Mouse (Mus musculus): ENCODE measurements around the gene Supt5. TPM values are rescaled to one million over a fixed set of nuclear protein-coding genes. Genes with fewer than 3 reads are reported as not detected.
A peak's percentile ranks its signal among the peaks of the same experiment; 100 is the strongest.
"Not testable (repeated sequence)": the region's sequence is repeated elsewhere in the genome, so short reads cannot be mapped to it uniquely, and the experiment has no call there.

Supt5 gene
- polyA plus RNA-seq (2015; fragmentation: Nextera tagmentation; extraction: Ambion mirVana), result 84.4 and 91.8 TPM in 2 replicates

GRCm38 (mm10) chr7:28338108-28338998 lies at the start of gene Supt5:
Supt5 (minus strand) TSS chr7:28338746.
- WGBS, result under 1% methylated on average over 77 of the region's 77 CpGs
- Histone ChIP-seq H3K27me3 (ENCODE audit: control insufficient read depth, insufficient read depth, low read depth, low read length) (no peaks in the 10 kb centered on the region), H3K9ac (ENCODE audit: low read length) (peak within 1 kb of the TSS; percentile 99), H3K4me3 (ENCODE audit: low read length) (peak within 1 kb of the TSS; percentile 98), H3K4me1 (replicated peaks; ENCODE audit: control insufficient read depth, insufficient read depth, low read length) (peaks cover 10% of the 10 kb centered on the region), H3K27ac (ENCODE audit: low read length) (peak within 1 kb of the TSS; percentile 90), H3K9me3 (ENCODE audit: control insufficient read depth, low read length) (no peaks in the 10 kb centered on the region), H3K4me2 (ENCODE audit: low read depth, low read length) (peak within 1 kb of the TSS; percentile 83), H3K36me3 (ENCODE audit: control insufficient read depth, insufficient read depth, low read length) (no peaks in the 10 kb centered on the region; the same call in 1 of the 2 replicates)
- peak; percentile 98 for ATAC-seq (ENCODE audit: low read depth)

- H3K9ac ChIP-seq (ENCODE audit: low read length); H3K4me2 ChIP-seq (ENCODE audit: low read depth, low read length); H3K27me3 ChIP-seq (ENCODE audit: control insufficient read depth, insufficient read depth, low read depth, low read length); H3K9me3 ChIP-seq (ENCODE audit: control insufficient read depth, low read length); H3K4me3 ChIP-seq (ENCODE audit: low read length); ATAC-seq (ENCODE audit: low read depth); H3K27ac ChIP-seq (ENCODE audit: low read length): not testable (repeated sequence)
- 84% methylated on average over 7 of the region's 7 CpGs for WGBS
- peaks cover 17% of the 10 kb centered on the region for H3K36me3 ChIP-seq (ENCODE audit: control insufficient read depth, insufficient read depth, low read length)
- peaks cover 21% of the 10 kb centered on the region for H3K4me1 ChIP-seq (replicated peaks; ENCODE audit: control insufficient read depth, insufficient read depth, low read length)
Observed at GRCm38 (mm10) chr7:28387384-28387783, 48.8 kb upstream of the Supt5 start.

- Histone ChIP-seq H3K4me1 (replicated peaks; ENCODE audit: control insufficient read depth, insufficient read depth, low read length) (peaks cover 22% of the 10 kb centered on the region), H3K36me3 (ENCODE audit: control insufficient read depth, insufficient read depth, low read length) (peaks cover 17% of the 10 kb centered on the region)
- not testable (repeated sequence) for ATAC-seq (ENCODE audit: low read depth); H3K27ac ChIP-seq (ENCODE audit: low read length); H3K9me3 ChIP-seq (ENCODE audit: control insufficient read depth, low read length); H3K9ac ChIP-seq (ENCODE audit: low read length); H3K4me3 ChIP-seq (ENCODE audit: low read length); H3K27me3 ChIP-seq (ENCODE audit: control insufficient read depth, insufficient read depth, low read depth, low read length); H3K4me2 ChIP-seq (ENCODE audit: low read depth, low read length)
- WGBS, result 69% methylated on average over 6 of the region's 6 CpGs
Observed at GRCm38 (mm10) chr7:28386877-28387276, 48.3 kb upstream of the Supt5 start.

- Histone ChIP-seq H3K27ac (ENCODE audit: low read length) (peak overlapping the region; percentile 61), H3K9ac (ENCODE audit: low read length) (peak overlapping the region; percentile 24; the same call in 1 of the 2 replicates), H3K4me1 (replicated peaks; ENCODE audit: control insufficient read depth, insufficient read depth, low read length) (peaks cover 22% of the 10 kb centered on the region), H3K36me3 (ENCODE audit: control insufficient read depth, insufficient read depth, low read length) (peaks cover 17% of the 10 kb centered on the region), H3K27me3 (ENCODE audit: control insufficient read depth, insufficient read depth, low read depth, low read length) (no peaks in the 10 kb centered on the region), H3K4me2 (ENCODE audit: low read depth, low read length) (no peak overlapping the region), H3K9me3 (ENCODE audit: control insufficient read depth, low read length) (no peaks in the 10 kb centered on the region), H3K4me3 (ENCODE audit: low read length) (no peak overlapping the region)
- peak; percentile 56 for ATAC-seq (ENCODE audit: low read depth)
- WGBS, result 1% methylated on average over 4 of the region's 4 CpGs
Observed at GRCm38 (mm10) chr7:28386462-28386861, 47.9 kb upstream of the Supt5 start.

GRCm38 (mm10) chr7:28386007-28386406 lies 47.5 kb upstream of the Supt5 start:
- no peaks in the 10 kb centered on the region for H3K9me3 ChIP-seq (ENCODE audit: control insufficient read depth, low read length)
- H3K27ac ChIP-seq (ENCODE audit: low read length), result peak overlapping the region; percentile 61
- H3K36me3 ChIP-seq (ENCODE audit: control insufficient read depth, insufficient read depth, low read length), result peaks cover 17% of the 10 kb centered on the region
- ATAC-seq (ENCODE audit: low read depth), result no peak
- peak overlapping the region; percentile 24; the same call in 1 of the 2 replicates for H3K9ac ChIP-seq (ENCODE audit: low read length)
- H3K4me3 ChIP-seq (ENCODE audit: low read length), result no peak overlapping the region
- WGBS, result 80% methylated on average over 7 of the region's 7 CpGs
- no peak overlapping the region for H3K4me2 ChIP-seq (ENCODE audit: low read depth, low read length)
- no peaks in the 10 kb centered on the region for H3K27me3 ChIP-seq (ENCODE audit: control insufficient read depth, insufficient read depth, low read depth, low read length)
- H3K4me1 ChIP-seq (replicated peaks; ENCODE audit: control insufficient read depth, insufficient read depth, low read length), result peaks cover 26% of the 10 kb centered on the region

- H3K9me3 ChIP-seq (ENCODE audit: control insufficient read depth, low read length), result no peaks in the 10 kb centered on the region
- H3K9ac ChIP-seq (ENCODE audit: low read length), result no peak overlapping the region
- H3K36me3 ChIP-seq (ENCODE audit: control insufficient read depth, insufficient read depth, low read length), result peaks cover 12% of the 10 kb centered on the region
- H3K4me3 ChIP-seq (ENCODE audit: low read length), result no peak overlapping the region
- no peak overlapping the region for H3K4me2 ChIP-seq (ENCODE audit: low read depth, low read length)
- H3K27ac ChIP-seq (ENCODE audit: low read length), result no peak overlapping the region
- peaks cover 34% of the 10 kb centered on the region for H3K4me1 ChIP-seq (replicated peaks; ENCODE audit: control insufficient read depth, insufficient read depth, low read length)
- no peak for ATAC-seq (ENCODE audit: low read depth)
- WGBS, result 87% methylated on average over 9 of the region's 9 CpGs
- no peaks in the 10 kb centered on the region for H3K27me3 ChIP-seq (ENCODE audit: control insufficient read depth, insufficient read depth, low read depth, low read length)
Observed at GRCm38 (mm10) chr7:28385196-28385595, 46.6 kb upstream of the Supt5 start.

GRCm38 (mm10) chr7:28384162-28384561 lies 45.6 kb upstream of the Supt5 start:
- Histone ChIP-seq H3K4me1 (replicated peaks; ENCODE audit: control insufficient read depth, insufficient read depth, low read length) (peaks cover 42% of the 10 kb centered on the region), H3K4me2 (ENCODE audit: low read depth, low read length) (no peak overlapping the region), H3K27me3 (ENCODE audit: control insufficient read depth, insufficient read depth, low read depth, low read length) (no peaks in the 10 kb centered on the region), H3K36me3 (ENCODE audit: control insufficient read depth, insufficient read depth, low read length) (peaks cover 9% of the 10 kb centered on the region; the same call in 1 of the 2 replicates), H3K9me3 (ENCODE audit: control insufficient read depth, low read length) (no peaks in the 10 kb centered on the region), H3K4me3 (ENCODE audit: low read length) (no peak overlapping the region), H3K27ac (ENCODE audit: low read length) (no peak overlapping the region), H3K9ac (ENCODE audit: low read length) (no peak overlapping the region)
- WGBS, result 77% methylated on average over 6 of the region's 6 CpGs
- ATAC-seq (ENCODE audit: low read depth), result no peak

- 73% methylated on average over 4 of the region's 4 CpGs for WGBS
- H3K36me3 ChIP-seq (ENCODE audit: control insufficient read depth, insufficient read depth, low read length), result peaks cover 8% of the 10 kb centered on the region; the same call in 1 of the 2 replicates
- no peaks in the 10 kb centered on the region for H3K9me3 ChIP-seq (ENCODE audit: control insufficient read depth, low read length)
- peak overlapping the region; percentile 100 for H3K27ac ChIP-seq (ENCODE audit: low read length)
- H3K27me3 ChIP-seq (ENCODE audit: control insufficient read depth, insufficient read depth, low read depth, low read length), result no peaks in the 10 kb centered on the region
- H3K4me1 ChIP-seq (replicated peaks; ENCODE audit: control insufficient read depth, insufficient read depth, low read length), result peaks cover 42% of the 10 kb centered on the region
- no peak overlapping the region for H3K4me3 ChIP-seq (ENCODE audit: low read length)
- ATAC-seq (ENCODE audit: low read depth), result no peak
- no peak overlapping the region for H3K4me2 ChIP-seq (ENCODE audit: low read depth, low read length)
- no peak overlapping the region for H3K9ac ChIP-seq (ENCODE audit: low read length)
Observed at GRCm38 (mm10) chr7:28383606-28384005, 45.1 kb upstream of the Supt5 start.

- H3K4me2 ChIP-seq (ENCODE audit: low read depth, low read length), result no peak overlapping the region
- H3K4me3 ChIP-seq (ENCODE audit: low read length), result no peak overlapping the region
- peaks cover 44% of the 10 kb centered on the region for H3K4me1 ChIP-seq (replicated peaks; ENCODE audit: control insufficient read depth, insufficient read depth, low read length)
- peak overlapping the region; percentile 100 for H3K27ac ChIP-seq (ENCODE audit: low read length)
- WGBS, result 41% methylated on average over 11 of the region's 11 CpGs
- ATAC-seq (ENCODE audit: low read depth), result no peak
- H3K9me3 ChIP-seq (ENCODE audit: control insufficient read depth, low read length), result no peaks in the 10 kb centered on the region
- no peaks in the 10 kb centered on the region for H3K27me3 ChIP-seq (ENCODE audit: control insufficient read depth, insufficient read depth, low read depth, low read length)
- peaks cover 4% of the 10 kb centered on the region; the same call in 1 of the 2 replicates for H3K36me3 ChIP-seq (ENCODE audit: control insufficient read depth, insufficient read depth, low read length)
- H3K9ac ChIP-seq (ENCODE audit: low read length), result peak overlapping the region; percentile 36
Observed at GRCm38 (mm10) chr7:28382981-28383396, 44.4 kb upstream of the Supt5 start.
